Mouse (Mus musculus): ENCODE measurements around the gene Ric1. TPM values are rescaled to one million over a fixed set of nuclear protein-coding genes. Genes with fewer than 3 reads are reported as not detected.

Ric1 gene
- polyA plus RNA-seq, 1 experiment, result 1.4 TPM

DNA sequence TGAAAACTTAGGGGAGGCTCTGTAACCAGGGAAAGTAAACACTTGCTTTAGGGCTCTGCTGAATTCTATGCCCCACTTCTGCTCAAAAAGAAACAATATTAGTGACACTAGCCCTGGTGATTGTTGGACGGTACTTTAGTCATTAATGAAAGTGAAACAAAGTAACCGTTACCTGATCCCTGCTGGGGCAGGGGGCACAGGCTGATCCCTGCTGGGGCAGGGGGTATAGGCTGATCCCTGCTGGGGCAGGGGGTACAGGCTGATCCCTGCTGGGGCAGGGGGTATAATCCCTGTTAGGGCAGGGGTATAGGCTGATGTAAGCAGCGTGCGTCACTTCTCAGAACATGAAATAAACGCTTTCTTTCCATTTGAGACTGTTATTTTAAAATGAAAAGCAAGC, 119.4 kb downstream of the Ric1 start:
- TF ChIP-seq FLI1 (IDR thresholded peaks at IDR 0.05; ENCODE audit: low read length) (no peak), GATA1 (IDR thresholded peaks at IDR 0.05; ENCODE audit: borderline replicate concordance, low read length) (no peak)
- Histone ChIP-seq H3K36me3 (replicated peaks; ENCODE audit: low read length) (peaks cover 31% of the 10 kb centered on the region), H3K9me3 (peaks cover 5% of the 10 kb centered on the region; the same call in 1 of the 2 replicates), H3K27me3 (replicated peaks) (peaks cover 14% of the 10 kb centered on the region), H3K4me3 (replicated peaks) (no peak overlapping the region), H3K4me1 (peaks cover 22% of the 10 kb centered on the region)

DNA sequence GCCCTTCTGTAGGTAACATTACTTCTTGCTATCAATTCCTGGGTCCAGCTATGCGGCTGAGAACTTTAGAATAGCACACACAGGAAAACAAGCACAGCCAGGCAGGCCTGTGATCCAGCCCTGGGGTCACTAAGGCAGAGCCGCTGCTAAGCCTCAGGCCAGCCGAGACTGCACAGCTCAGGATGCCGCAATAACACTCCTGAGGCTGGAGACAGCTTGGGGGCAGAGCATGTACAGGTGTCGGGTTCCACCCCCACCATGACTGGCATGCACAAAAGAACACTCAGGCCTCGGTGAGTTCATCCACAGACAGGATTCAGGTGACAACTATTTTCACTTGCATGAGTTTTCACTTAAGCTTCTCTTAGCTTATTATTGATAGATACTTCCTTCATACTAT, 120.1 kb downstream of the Ric1 start:
- Histone ChIP-seq H3K4me3 (replicated peaks) (peak overlapping the region; percentile 28), H3K9me3 (peaks cover 5% of the 10 kb centered on the region; the same call in 1 of the 2 replicates), H3K27me3 (replicated peaks) (peaks cover 14% of the 10 kb centered on the region), H3K4me1 (peaks cover 22% of the 10 kb centered on the region), H3K36me3 (replicated peaks; ENCODE audit: low read length) (peaks cover 24% of the 10 kb centered on the region)
- no peak for TF ChIP-seq FLI1 (IDR thresholded peaks at IDR 0.05; ENCODE audit: low read length)
- TF ChIP-seq GATA1 (IDR thresholded peaks at IDR 0.05; ENCODE audit: borderline replicate concordance, low read length), result no peak

DNA sequence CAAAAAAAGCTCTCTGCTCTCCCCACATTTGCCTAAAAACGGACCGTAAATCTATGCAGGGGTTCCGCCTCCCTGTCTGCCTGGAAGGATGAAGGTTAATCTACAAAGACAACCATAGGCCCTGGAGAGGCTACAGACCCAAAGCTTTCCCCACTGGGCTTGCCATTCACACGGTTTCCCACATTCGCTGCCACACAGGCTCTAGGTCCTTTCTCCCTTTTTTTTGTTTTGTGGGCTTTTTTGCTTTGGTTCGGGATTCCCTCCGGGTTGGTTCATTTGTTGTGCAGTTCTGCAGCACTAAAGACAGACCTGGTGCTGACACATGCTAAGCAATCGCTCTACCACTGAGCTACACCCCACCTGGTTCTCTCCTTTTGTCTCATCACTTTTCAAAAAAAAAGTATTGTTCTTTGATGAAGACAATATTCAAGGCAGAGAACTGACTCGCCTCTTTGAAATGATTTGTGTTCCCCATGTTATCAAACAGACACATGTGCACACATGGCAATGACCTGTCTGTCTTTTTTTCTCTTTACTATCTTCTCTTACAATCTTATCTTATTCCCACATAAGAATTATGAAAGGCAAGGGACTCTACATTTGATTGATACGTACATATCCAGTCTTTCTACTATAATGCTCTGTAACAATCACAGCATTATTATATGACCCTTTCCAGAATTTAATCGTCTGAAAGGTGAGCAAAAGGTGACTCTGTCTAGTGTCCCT, 121.3 kb downstream of the Ric1 start:
- peaks cover 20% of the 10 kb centered on the region for H3K36me3 ChIP-seq (replicated peaks; ENCODE audit: low read length)
- peaks cover 26% of the 10 kb centered on the region for H3K4me1 ChIP-seq
- H3K9me3 ChIP-seq, result peaks cover 5% of the 10 kb centered on the region; the same call in 1 of the 2 replicates

DNA sequence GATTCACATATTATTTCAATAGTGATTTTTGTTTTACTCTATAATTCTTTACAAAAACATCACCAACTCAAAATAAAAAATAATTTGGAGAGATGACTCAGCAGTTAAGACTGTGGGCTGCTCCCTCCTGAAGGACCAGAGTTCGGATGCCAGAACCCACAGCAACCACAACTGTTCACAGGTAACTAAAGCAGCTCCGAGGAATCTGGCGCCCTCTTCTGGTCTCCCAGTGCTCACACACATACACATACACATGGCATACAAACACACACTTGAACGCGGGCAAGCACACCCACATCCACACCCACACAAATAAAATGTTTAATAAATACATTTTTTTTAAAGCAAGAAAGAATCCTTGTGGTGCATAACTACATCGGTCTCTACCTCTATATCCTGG, 122.7 kb downstream of the Ric1 start:
- Histone ChIP-seq H3K27me3 (replicated peaks) (peaks cover 14% of the 10 kb centered on the region), H3K4me3 (replicated peaks) (no peak overlapping the region), H3K4me1 (peaks cover 30% of the 10 kb centered on the region), H3K9me3 (peaks cover 5% of the 10 kb centered on the region; the same call in 1 of the 2 replicates), H3K36me3 (replicated peaks; ENCODE audit: low read length) (peaks cover 19% of the 10 kb centered on the region)
- TF ChIP-seq FLI1 (IDR thresholded peaks at IDR 0.05; ENCODE audit: low read length), result no peak
- no peak for TF ChIP-seq GATA1 (IDR thresholded peaks at IDR 0.05; ENCODE audit: borderline replicate concordance, low read length)

More for the DNA sequence above, 121.3 kb downstream of the Ric1 start:
- H3K4me3 ChIP-seq (replicated peaks), result no peak overlapping the region
- TF ChIP-seq GATA1 (IDR thresholded peaks at IDR 0.05; ENCODE audit: borderline replicate concordance, low read length) (no peak), FLI1 (IDR thresholded peaks at IDR 0.05; ENCODE audit: low read length) (no peak)
- H3K27me3 ChIP-seq (replicated peaks), result peaks cover 14% of the 10 kb centered on the region

DNA sequence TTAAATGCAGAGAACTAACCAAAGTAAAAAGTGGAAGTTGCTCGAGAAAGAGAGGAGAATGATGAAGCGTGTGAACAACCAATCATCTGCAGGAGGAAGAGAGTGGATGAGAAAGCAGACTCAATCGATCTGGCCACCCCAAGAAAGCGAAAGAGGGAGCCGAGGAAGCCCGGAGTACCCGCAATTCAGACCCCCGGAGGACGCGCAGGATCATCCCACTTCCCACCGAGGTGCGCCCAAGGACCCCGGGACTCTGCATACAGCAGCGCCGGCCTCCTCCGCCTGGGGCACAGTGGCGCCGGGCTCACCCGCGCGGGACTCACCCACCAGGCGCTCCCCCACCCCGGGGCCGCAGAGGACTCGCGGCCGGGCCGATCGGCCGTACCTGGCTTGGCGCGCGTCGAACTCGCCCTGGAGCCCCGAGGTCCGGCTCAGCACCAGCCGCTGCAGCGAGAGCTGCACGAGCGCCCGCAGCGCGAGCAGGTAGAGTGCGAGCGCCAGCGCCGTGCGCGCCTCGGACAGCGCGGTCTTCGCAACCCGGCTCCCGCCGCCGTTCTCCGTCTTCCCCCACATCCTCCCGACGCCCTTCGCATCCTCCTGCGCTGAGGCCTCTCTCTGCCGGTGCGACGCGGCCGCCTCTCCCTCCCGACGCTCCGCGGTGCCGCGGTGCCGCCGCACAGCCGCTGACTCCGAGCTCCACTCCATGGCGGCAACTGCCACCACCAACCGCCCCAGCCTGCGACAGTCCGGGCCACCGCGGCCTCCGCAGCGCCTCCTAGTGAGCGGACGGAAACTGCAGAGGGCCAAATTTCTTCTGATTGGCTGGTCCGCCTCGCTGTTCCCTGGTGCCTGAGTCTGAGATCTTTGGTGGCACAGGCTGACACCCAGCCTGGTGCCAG, 125.8 kb downstream of the Ric1 start, which contains the start of gene Ermp1:
Ermp1 (minus strand) TSS at position 765 of the 899 bp plus-strand sequence.
- peaks cover 16% of the 10 kb centered on the region for H3K36me3 ChIP-seq (replicated peaks; ENCODE audit: low read length)
- H3K4me3 ChIP-seq (replicated peaks), result peak within 1 kb of the TSS; percentile 99
- H3K9me3 ChIP-seq, result peaks cover 23% of the 10 kb centered on the region
- peaks cover 9% of the 10 kb centered on the region for H3K27me3 ChIP-seq (replicated peaks)
- peaks cover 15% of the 10 kb centered on the region for H3K4me1 ChIP-seq
- TF ChIP-seq GATA1 (IDR thresholded peaks at IDR 0.05; ENCODE audit: borderline replicate concordance, low read length), result no peak
- TF ChIP-seq FLI1 (IDR thresholded peaks at IDR 0.05; ENCODE audit: low read length), result no peak

DNA sequence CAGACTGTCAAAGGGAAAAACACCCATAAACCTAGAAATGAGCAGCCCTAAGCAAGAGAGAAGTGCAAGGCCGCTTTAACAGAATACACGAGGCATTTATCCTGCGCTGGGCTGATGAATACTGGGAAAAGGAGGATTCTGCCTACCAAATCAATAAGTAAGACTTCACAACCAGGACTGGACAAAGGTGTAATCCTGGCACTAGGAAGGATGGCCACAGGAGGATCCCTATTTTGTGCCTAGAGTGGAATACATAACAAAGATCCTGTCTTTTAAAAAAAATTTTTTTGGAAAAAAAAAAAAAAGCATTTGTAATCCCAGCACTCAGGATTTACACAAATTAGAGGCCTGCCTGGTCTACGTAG, 126.5 kb downstream of the Ric1 start:
- peak overlapping the region; percentile 99 for H3K4me3 ChIP-seq (replicated peaks)
- peaks cover 18% of the 10 kb centered on the region for H3K4me1 ChIP-seq
- peaks cover 11% of the 10 kb centered on the region for H3K27me3 ChIP-seq (replicated peaks)
- H3K36me3 ChIP-seq (replicated peaks; ENCODE audit: low read length), result peaks cover 16% of the 10 kb centered on the region
- TF ChIP-seq GATA1 (IDR thresholded peaks at IDR 0.05; ENCODE audit: borderline replicate concordance, low read length), result no peak
- no peak for TF ChIP-seq FLI1 (IDR thresholded peaks at IDR 0.05; ENCODE audit: low read length)
- peaks cover 23% of the 10 kb centered on the region for H3K9me3 ChIP-seq

DNA sequence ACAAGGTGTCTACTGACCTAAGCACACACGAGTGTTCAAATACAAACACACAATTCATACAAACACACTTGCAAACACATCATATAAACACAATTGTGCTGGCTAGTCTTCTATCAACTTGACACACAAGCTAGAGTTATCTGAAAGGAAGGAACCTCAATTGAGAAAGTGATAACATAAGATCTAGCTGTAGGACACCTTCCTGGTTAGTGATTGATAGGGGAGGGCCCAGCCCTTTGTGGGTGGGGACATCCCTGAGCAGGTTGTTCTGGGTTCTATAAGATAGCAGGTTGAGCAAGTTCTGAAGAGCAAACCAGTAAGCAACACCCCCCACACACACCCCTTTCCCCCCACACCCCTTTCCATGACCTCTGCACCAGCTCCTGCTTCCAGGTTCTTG, 127.6 kb downstream of the Ric1 start:
- H3K4me1 ChIP-seq, result peaks cover 22% of the 10 kb centered on the region
- TF ChIP-seq FLI1 (IDR thresholded peaks at IDR 0.05; ENCODE audit: low read length), result no peak
- TF ChIP-seq GATA1 (IDR thresholded peaks at IDR 0.05; ENCODE audit: borderline replicate concordance, low read length), result no peak
- peaks cover 15% of the 10 kb centered on the region for H3K36me3 ChIP-seq (replicated peaks; ENCODE audit: low read length)
- H3K4me3 ChIP-seq (replicated peaks), result no peak overlapping the region
- H3K27me3 ChIP-seq (replicated peaks), result peaks cover 15% of the 10 kb centered on the region
- peaks cover 23% of the 10 kb centered on the region for H3K9me3 ChIP-seq

DNA sequence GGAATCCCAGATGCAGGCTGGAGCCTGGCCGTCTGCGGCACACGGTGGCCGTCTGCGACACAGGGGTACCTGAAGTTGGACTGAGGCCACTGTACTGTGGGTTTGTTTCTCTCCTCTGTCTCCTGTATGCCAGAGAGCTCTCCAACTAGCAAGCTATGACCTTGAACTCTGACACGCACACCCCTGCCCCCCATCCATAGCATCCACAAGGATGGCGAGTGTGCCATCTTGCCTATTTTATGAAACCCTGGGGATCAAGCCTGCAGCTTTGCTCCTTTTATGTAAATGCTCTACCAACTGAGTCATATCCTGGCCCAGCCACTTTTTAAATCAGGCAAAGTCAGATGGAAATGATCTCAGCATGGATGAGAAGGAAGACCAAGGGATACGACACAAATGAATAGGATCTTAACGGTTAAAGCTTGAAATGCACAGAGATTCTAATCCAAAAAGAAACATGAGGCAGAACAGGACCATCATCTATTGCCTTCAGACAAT, 131.7 kb downstream of the Ric1 start:
- Histone ChIP-seq H3K4me1 (peaks cover 13% of the 10 kb centered on the region), H3K27me3 (replicated peaks) (peaks cover 23% of the 10 kb centered on the region), H3K36me3 (replicated peaks; ENCODE audit: low read length) (no peaks in the 10 kb centered on the region), H3K9me3 (peaks cover 18% of the 10 kb centered on the region), H3K4me3 (replicated peaks) (no peak overlapping the region)
- TF ChIP-seq GATA1 (IDR thresholded peaks at IDR 0.05; ENCODE audit: borderline replicate concordance, low read length) (no peak), FLI1 (IDR thresholded peaks at IDR 0.05; ENCODE audit: low read length) (no peak)

DNA sequence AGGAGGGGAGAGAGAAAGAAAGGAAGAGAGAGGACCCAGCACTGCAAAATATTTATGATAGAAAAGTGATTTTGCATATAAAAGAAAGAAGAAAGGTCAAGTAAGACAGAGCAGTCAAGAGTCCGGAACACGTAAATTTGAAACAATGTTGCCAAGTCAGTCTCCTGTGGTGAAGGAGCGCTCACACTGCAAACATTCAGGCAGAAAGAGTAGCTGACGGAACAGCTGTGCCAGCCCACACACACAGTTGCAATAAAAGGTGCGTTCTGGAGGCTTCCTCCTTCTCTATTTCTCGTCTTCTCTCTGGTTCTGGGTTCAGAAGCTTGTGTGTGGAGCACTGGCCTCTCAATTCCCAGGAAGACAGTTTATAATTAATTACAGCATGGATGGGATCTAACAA, 133.1 kb downstream of the Ric1 start:
- H3K9me3 ChIP-seq, result peaks cover 18% of the 10 kb centered on the region
- H3K27me3 ChIP-seq (replicated peaks), result peaks cover 23% of the 10 kb centered on the region
- peaks cover 20% of the 10 kb centered on the region for H3K4me1 ChIP-seq
- H3K36me3 ChIP-seq (replicated peaks; ENCODE audit: low read length), result no peaks in the 10 kb centered on the region
- no peak for TF ChIP-seq GATA1 (IDR thresholded peaks at IDR 0.05; ENCODE audit: borderline replicate concordance, low read length)
- no peak for TF ChIP-seq FLI1 (IDR thresholded peaks at IDR 0.05; ENCODE audit: low read length)
- no peak overlapping the region for H3K4me3 ChIP-seq (replicated peaks)
